Mouse (Mus musculus) brain, embryonic 14.5 days (tissue): ENCODE measurements around the gene Adgra1. TPM values are rescaled to one million over a fixed set of nuclear protein-coding genes. Genes with fewer than 3 reads are reported as not detected.

Experiments
- DNase-seq: peaks from one replicate; pipeline ENCODE4 v3.0.0-alpha.2; 2011; ENCODE audit warnings: low read depth
- CTCF ChIP-seq: fragments of 200-500 bp; IDR thresholded peaks from 2 replicates; pipeline ENCODE4 v1.5.1; 2012; ENCODE audit warnings: inconsistent platforms, mild to moderate bottlenecking, moderate library complexity, borderline replicate concordance; ENCODE audit not compliant: insufficient read depth, insufficient read length; ENCODE audit errors: extremely low read depth
- POLR2A ChIP-seq: fragments of 200-500 bp; IDR thresholded peaks from 2 replicates; pipeline ENCODE4 v1.6.1; 2012; ENCODE audit warnings: mild to moderate bottlenecking, inconsistent platforms, borderline replicate concordance; ENCODE audit not compliant: poor library complexity, insufficient read depth, insufficient read length, severe bottlenecking; ENCODE audit errors: extremely low read depth
- polyA plus RNA-seq: library from polyadenylated mRNA; depleted of rRNA; stranded (reverse); fragments of >200 nt; gene quantifications from 2 replicates; pipeline ENCODE4 v1.2.3, GENCODE M21; 2012

Adgra1 gene
- polyA plus RNA-seq, 1 experiment, result 13.4 TPM

DNA sequence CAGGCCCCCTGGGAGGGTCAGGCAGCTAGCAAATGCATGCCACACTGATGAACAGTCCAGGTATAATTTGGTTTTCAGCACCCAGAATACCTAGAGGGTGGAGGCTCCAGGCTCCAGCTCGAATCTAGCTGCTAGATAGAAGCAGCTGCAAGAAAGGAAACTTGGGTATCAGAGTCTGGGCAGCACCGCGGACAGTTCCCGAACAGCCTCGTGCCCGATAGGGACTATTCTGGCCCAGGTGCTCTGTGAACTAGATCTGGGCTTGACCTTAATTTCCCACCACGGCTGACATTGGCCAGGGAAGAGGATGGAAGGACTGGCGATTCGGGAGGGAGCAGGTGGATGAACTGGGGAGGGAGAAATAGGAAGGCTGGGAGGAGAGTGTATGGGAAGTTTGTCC lies 6.3 kb upstream of the Adgra1 start:
- no peak for TF ChIP-seq CTCF

DNA sequence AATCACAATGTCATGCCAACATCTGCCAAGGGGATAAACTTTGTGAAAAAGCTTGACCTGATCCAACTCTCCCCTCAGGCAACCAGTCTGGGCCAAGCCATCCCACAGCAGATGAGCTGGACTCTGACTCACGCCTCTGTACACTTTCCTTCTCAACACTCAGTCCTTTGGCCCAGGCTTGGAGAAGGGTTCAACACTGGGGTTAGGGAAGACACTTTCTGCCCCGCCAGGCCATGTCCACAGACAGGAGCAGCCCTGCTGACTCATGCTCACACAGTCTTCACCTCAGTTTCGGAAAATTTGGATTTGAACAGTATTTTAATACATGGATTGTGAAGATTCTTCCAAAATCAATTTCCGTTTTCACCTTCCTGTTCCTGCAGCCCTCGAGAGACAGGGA lies 442 bp upstream of the Adgra1 start:
- no peak for DNase-seq
- no peak for TF ChIP-seq POLR2A
- no peak for TF ChIP-seq CTCF

More for the DNA sequence above, 6.3 kb upstream of the Adgra1 start:
- no peak for DNase-seq

DNA sequence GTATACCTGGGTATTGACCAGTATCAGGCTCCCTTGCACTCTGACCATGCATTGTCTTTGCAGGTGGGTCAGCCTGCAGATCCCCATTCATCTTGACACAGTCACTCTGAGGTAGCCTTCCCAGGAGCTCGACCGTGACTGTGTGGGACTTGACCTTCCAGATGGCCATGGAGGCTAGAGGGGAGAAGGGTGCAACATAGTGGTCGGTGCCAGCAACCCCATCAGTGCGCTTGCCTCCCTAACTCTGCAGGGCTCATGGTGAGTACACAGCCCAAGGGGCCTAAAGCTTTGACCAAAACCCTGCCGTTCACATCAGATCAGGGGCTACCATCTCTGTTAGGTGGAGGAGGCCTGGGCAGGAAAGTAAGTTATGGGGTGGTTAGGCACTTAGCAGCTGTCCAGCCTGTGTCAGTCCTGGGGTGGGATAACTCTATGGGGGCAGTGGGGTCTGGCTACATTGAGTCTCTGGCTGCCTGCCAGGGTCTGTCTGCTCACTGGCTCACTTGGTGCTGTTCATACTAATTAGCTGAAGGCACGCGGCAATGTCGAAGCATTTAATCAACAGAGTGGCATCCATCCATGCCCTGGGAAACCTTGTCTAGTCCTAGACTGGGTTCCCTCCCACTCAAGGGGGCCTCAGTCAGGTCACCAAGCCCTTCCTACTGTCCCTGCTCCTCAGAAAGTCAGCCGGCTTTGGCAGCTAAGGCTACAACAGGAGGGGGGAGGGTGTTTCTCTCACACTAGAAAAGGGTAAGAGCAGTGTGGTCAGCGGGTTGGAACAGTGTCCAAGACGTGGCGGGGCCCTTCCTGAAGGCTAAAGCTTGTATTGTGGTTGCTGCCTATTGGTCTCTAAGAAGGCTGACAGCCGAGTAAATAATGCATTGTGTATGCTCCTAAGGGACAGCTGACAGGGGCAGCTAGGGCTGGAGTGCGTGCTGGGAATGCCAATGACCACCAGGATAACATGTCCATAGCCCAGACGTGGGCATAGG lies 1.5 kb downstream of the Adgra1 start:
- TF ChIP-seq POLR2A, result no peak
- TF ChIP-seq CTCF, result no peak
- peak; percentile 92 for DNase-seq

DNA sequence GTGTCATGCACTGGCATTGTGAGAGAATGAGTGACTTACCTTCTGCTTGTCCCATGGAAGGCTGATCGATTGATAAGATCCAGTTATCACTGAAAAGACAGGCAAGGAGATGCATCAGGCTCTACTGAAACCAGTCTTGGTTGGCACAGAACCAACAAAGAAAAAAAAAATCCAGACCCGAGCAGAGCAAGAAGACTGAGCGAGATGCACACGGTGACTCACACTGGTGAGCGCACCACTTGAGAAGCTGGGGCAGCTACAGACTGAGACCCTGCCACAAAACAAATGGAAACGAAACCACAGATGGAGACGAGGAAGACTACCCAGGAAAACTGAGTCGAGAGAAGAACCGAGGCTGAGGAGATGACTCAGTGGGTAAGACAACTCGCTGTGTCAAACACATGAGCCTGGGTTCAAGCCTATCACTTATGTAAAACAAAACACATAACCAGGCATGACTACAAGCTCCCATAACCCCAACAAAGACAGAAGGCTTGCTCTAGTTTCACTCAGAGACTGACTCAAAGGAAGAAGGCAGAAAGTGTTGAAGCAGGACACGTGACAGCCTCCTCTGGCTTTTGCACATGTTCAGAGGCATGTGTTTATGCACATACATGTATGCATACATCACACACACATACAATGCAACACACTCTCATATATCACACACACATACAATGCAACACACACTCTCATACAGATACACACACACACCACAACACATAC lies 6.6 kb downstream of the Adgra1 start:
- TF ChIP-seq POLR2A (no peak), CTCF (no peak)
- DNase-seq, result no peak

DNA sequence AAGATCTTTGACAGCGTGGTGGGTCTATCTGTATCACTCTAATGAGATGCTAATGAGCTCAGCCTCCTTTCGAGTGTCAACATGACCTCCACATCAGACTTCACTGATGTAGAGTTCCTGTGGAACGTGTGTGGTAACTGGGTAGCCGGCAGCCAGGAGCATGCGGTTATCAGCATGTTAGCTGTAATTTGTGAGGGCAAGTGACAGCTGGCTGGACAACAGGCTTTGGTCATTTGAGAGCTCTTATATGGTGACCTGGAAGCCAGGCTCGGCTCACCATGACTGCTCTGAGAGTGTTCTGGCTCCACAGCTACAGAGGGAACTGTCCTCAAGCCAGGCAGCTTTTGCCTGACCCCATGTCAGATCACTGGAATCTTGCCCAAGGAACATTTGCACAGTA lies 8.4 kb downstream of the Adgra1 start:
- no peak for DNase-seq
- no peak for TF ChIP-seq CTCF
- TF ChIP-seq POLR2A, result no peak

DNA sequence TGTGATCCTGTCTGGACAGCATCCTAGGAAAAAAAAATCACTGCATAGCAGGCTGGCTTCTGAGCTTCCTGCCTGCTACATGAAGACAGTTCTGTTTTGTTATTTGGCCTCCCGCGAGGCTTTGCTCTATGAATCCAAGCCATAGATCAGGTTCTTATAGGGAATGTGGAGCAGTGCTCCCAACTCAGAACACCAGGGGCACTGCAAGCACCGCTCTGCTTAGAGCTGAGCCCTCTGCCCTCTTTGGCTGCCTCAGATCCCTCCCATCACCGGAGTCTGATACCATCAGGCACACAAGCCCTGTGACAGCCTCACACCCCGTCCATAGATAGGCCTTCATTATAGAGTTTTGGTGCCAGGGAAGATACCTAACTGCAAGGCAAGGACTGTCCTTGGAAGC lies 9.2 kb downstream of the Adgra1 start:
- peak; percentile 15 for DNase-seq
- no peak for TF ChIP-seq POLR2A
- peak; percentile 43; the same call in 1 of the 2 replicates for TF ChIP-seq CTCF

DNA sequence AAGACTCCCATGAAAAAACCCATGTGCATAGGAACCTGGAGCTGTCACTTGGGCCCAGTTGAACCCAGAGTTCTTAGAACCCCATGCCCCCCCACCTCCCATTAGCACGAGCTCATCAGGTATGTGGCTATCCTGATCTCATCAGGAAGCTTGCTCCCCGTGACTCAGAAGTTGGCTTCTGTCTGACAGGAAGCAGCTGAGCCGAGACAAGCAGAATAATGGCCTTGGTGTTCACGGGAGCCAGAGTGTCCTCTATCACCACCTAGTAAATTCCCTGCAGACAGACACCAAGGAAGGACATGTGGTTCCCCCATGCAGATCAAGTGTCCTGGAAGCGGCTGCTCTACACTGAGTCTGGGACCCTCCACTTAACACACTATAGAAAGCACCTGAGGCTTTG lies 9.8 kb downstream of the Adgra1 start:
- TF ChIP-seq POLR2A (no peak), CTCF (no peak)
- DNase-seq, result no peak

DNA sequence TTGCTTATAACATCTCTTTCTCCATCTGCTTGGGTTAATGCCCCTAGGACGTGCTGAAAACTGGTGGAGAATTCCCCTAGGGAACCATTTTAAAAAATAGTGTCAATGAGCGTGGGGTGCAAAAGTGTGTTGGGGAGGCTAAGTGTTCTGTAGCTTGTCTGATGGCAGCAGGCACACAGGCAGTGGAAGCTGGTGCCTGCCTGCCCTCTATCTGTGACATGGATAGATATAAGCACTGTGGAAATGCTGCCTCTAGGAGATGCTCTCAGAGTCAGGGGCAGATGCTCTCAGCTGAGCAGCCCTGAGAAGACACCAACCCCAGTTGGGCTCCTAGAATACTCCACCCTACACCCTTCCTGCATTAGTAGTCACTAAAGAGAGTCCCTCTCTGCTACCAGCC lies 11.1 kb downstream of the Adgra1 start:
- DNase-seq, result no peak
- TF ChIP-seq POLR2A, result no peak
- no peak for TF ChIP-seq CTCF

DNA sequence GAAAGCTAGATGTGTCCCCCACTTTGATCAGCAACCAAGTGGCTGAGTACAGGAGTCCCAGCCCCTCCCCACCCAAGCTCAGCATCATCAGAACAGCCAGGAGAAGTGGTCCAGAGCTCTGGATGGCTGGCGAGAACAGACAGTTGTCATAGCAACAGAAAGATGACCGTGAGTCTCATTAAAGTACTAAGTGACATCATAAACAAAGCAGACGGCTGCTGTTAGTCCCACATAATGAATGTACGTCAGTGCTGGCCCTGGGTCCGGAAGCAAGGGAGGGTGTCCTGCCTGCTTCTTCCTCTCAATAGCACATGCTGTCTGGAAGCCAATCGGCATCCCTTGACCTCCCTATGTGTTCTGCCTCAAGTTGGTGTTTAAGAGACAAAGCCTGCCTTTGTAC lies 16.2 kb downstream of the Adgra1 start:
- TF ChIP-seq POLR2A (no peak), CTCF (no peak)
- DNase-seq, result peak; percentile 93

DNA sequence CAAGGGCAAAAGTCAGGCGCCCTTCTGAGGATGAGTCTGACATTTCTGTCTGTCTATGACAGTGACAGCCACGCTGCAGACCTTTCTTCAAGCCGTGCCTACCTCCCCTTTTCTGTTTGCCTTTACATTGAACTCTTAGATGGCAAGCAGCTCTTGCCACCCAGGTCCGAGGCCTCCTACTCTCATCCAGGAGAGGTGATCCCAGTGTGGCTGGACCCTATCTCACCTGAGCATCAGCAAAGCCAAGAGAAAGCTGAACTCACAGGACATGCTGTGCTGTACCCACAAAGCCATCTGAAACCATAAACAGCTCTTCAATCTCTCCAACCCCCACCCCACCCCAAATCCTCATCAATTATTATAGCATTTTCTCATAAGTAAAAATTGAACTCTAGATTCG lies 16.7 kb downstream of the Adgra1 start:
- DNase-seq, result no peak
- no peak for TF ChIP-seq CTCF
- TF ChIP-seq POLR2A, result no peak

DNA sequence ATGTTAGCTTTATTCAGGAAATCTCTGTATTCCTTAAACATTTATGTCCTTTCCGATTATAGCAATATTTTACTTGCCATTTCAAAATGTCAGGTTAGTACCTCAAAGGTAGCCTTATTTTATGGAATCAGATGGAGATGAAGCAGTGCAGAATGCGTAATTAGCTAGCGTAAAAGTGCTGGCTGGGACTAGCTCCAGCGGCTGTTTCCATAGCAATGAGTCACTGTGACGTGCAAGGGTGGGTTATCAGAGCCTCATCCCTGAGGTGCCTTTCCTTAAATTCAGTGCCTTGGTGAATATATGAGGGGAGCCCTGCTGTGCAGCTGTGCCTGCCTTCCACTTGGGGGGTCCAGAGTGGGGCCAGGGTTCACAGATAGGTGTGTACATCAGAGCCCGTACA lies 17.1 kb downstream of the Adgra1 start:
- TF ChIP-seq CTCF (no peak), POLR2A (no peak)

More for the DNA sequence above, 17.1 kb downstream of the Adgra1 start:
- peak; percentile 86 for DNase-seq
